Mouse (Mus musculus): ENCODE measurements around the gene Serpina9. TPM values are rescaled to one million over a fixed set of nuclear protein-coding genes. Genes with fewer than 3 reads are reported as not detected.

The Serpina9 gene
- total RNA-seq, 2 experiments from 2014 or later = 0.17 TPM; not detected in 1

Other genes starting within 250 kb of the Serpina9 start
- gene Serpina1d, start 240.2 kb downstream of the Serpina9 start, total RNA-seq (2021) = 100 to 1,000 TPM in 1 of 2 experiments, 10 to 100 TPM in 1; 11.7 to 342 TPM
- gene Serpina1b, start 183.4 kb downstream of the Serpina9 start, total RNA-seq (2021) = 100 to 1,000 TPM in 1 of 2 experiments, 10 to 100 TPM in 1; 27.4 to 753 TPM
- gene Serpina1a, start 150.2 kb downstream of the Serpina9 start, total RNA-seq (2021) = 100 to 1,000 TPM in 1 of 2 experiments, 10 to 100 TPM in 1; 11.1 to 267 TPM
- gene Serpina1c, start 108.9 kb downstream of the Serpina9 start, total RNA-seq (2021) = 100 to 1,000 TPM in 1 of 2 experiments, 1 to 10 TPM in 1; 9.0 to 275 TPM
- gene Serpina1e, start 54.8 kb downstream of the Serpina9 start, total RNA-seq (2021) = 100 to 1,000 TPM in 1 of 2 experiments, 1 to 10 TPM in 1; 8.3 to 423 TPM
- 10 to 100 TPM in 1 of 2 experiments, under 1 TPM in 1; 0.53 to 23.8 TPM for gene Serpina11, start 23.8 kb downstream of the Serpina9 start, total RNA-seq (2021)
- gene Serpina12, start 30.7 kb upstream of the Serpina9 start, total RNA-seq (2021) = under 1 TPM in 1 of 2 experiments, not detected in 1; 0.08 TPM
- under 1 TPM; 0.22 to 0.51 TPM for gene Serpina5, start 87.4 kb upstream of the Serpina9 start, total RNA-seq (2021)
- not detected for gene Serpina3a, start 99.0 kb upstream of the Serpina9 start, total RNA-seq (2021)
- gene Serpina3b, start 114.2 kb upstream of the Serpina9 start, total RNA-seq (2021) = under 1 TPM in 1 of 2 experiments, not detected in 1; 0.70 TPM
- gene Serpina3c, start 140.1 kb upstream of the Serpina9 start, total RNA-seq (2021) = 1 to 10 TPM; 2.0 to 3.2 TPM
- 1 to 10 TPM in 1 of 2 experiments, under 1 TPM in 1; 0.84 to 1.9 TPM for gene Serpina3f, start 200.8 kb upstream of the Serpina9 start, total RNA-seq (2021)
- gene Serpina3g, start 222.5 kb upstream of the Serpina9 start, total RNA-seq (2021) = 10 to 100 TPM; 10.4 to 20.9 TPM
- under 1 TPM; 0.28 to 0.50 TPM for gene Serpina3i, start 249.4 kb upstream of the Serpina9 start, total RNA-seq (2021)